Mouse (Mus musculus) right cerebral cortex, postnatal 4 days (tissue): ENCODE results near the gene Vmn1r113.
"Not testable (repeated sequence)": the region's sequence is repeated elsewhere in the genome, so short reads cannot be mapped to it uniquely, and the experiment has no call there.

Experiments
- DNase-seq: peaks from one replicate; pipeline ENCODE4 v3.0.0-alpha.2; 2022

The Vmn1r113 gene

GRCm38 (mm10) chr7:20786985-20787384, at the start of gene Vmn1r113:
Gene Vmn1r113, plus strand, starts transcription at chr7:20787285.
- not testable (repeated sequence) for DNase-seq

GRCm38 (mm10) chr7:20770885-20771284, 16.2 kb upstream of the Vmn1r113 start, which contains the start of gene Vmn1r112:
Gene Vmn1r112, plus strand, starts transcription at chr7:20771185.
- not testable (repeated sequence) for DNase-seq

- DNase-seq, result not testable (repeated sequence)
Observed at GRCm38 (mm10) chr7:20812086-20812485, 25.0 kb downstream of the Vmn1r113 start, which contains the start of gene Vmn1r114. Gene Vmn1r114, minus strand, starts transcription at chr7:20812186.
